Mouse (Mus musculus): Measurements from ENCODE around the gene Rpap3.

Rpap3 gene

DNA sequence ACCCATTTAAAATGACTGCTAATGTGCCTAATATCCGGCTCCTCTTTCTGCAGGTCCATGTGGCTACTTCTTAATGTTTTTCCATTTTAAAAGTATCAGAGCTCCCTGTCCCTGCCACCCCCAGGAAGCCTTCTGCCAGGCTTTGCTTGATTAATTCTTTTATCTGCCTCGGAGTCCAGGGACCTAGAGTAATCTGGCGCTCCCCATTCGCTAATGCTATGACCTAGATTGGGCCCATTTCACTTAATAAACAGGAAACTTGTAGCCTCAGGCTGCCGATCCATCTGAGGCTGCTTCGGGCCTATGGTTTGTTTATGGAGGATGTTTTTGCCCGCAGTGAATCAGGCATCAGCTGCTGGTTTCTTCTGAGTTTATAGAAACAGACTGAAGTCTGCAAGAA, 59.2 kb downstream of the Rpap3 start:
- DNase-seq (ENCODE audit: low spot score), result no peak

DNA sequence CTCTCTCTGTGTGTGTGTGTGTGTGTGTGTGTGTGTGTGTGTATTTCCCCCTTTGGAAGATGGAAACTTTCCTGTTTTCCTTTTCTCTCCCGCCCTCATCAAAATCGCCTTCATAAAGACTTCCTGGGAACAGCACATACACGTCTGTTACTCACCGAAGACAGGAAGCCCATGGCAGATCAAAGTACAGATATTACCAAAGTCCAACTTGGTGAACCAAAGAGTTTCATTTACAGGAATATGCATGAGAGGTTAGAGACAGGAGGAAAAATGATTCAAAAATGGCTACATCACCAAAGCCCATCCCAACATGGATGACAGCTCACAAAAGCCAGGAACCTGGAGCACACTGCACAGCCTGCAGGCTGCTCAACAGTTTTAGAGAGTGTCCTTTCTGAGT, 61.6 kb downstream of the Rpap3 start:
- no peak for DNase-seq (ENCODE audit: low spot score)
